In the genomic region with DNA sequence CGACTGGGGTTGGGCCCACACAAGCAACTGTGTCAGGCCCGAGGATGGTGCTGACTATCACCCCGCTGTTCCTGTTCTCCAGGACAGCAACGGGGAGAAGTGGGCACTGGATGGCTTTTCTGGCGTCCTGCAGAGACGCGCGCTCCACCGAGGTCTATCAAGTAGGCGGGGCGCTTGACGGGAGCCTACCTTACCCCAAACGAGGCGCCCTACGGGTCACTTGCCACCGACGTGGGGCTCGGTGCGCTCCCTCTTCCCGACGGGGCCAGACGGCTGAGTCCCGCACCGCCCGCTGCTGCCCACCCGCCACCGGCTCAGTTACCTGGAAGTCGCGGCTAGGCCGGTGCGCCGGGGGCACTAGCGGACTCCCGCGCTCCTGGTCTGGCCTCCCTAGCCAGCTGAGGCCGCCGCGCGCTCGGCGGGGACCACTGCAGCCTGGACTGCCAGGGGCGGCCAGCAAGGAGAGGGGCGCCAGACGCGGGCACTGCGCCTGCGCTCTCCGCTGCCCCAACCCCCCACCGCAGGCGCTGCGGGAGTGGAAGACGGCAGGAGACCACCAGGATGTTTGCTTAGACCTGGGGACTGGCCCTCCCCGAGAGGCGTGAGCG, we compare ENCODE assay signal across 8 mouse cellular contexts. TPM values are rescaled to one million over a fixed set of nuclear protein-coding genes. Genes with fewer than 3 reads are reported as not detected.
DNase-seq lines count a peak whose midpoint lies in the region; ATAC-seq and TF ChIP-seq lines count a peak whose summit lies in the region.

A gene (minus strand): TSS at position 465 of the 608 bp plus-strand sequence.

- no peaks in the 10 kb centered on the region for H3K9me3 ChIP-seq in heart, embryonic 10.5 days
- H3K9me3 ChIP-seq in kidney, embryonic 14.5 days (ENCODE audit: control insufficient read depth, low read length) = no peaks in the 10 kb centered on the region
- no peaks in the 10 kb centered on the region for H3K9me3 ChIP-seq in midbrain, embryonic 15.5 days

- peak within 1 kb of the TSS; percentile 70 for H3K9ac ChIP-seq in kidney, embryonic 14.5 days (ENCODE audit: low read depth, low read length)
- H3K9ac ChIP-seq in liver, adult 2 months (ENCODE audit: low read depth, low read length) = peak within 1 kb of the TSS; percentile 72
- H3K9ac ChIP-seq in midbrain, embryonic 15.5 days = peak within 1 kb of the TSS; percentile 49

- peak; percentile 90 for ATAC-seq in kidney, embryonic 14.5 days (ENCODE audit: low FRiP score, low TSS enrichment)
- peak; percentile 94 for ATAC-seq in midbrain, embryonic 15.5 days (replicated peaks)

- no peaks in the 10 kb centered on the region for H3K36me3 ChIP-seq in heart, embryonic 10.5 days
- no peaks in the 10 kb centered on the region for H3K36me3 ChIP-seq in kidney, embryonic 14.5 days (ENCODE audit: control insufficient read depth, insufficient read depth, low read length)
- H3K36me3 ChIP-seq in liver, adult 2 months (ENCODE audit: control insufficient read depth, insufficient read depth, low read length) = no peaks in the 10 kb centered on the region
- H3K36me3 ChIP-seq in midbrain, embryonic 15.5 days (replicated peaks) = no peaks in the 10 kb centered on the region

- peak within 1 kb of the TSS; percentile 88 for H3K27ac ChIP-seq in heart, embryonic 10.5 days
- no peak within 1 kb of the TSS for H3K27ac ChIP-seq in kidney, embryonic 14.5 days (ENCODE audit: low read depth, low read length)
- H3K27ac ChIP-seq in liver, adult 2 months (replicated peaks; ENCODE audit: insufficient read depth, low read depth, low read length) = no peak within 1 kb of the TSS
- H3K27ac ChIP-seq in midbrain, embryonic 15.5 days = peak within 1 kb of the TSS; percentile 61

- peak; percentile 14 to 42 for DNase-seq in urinary bladder, adult 18-20 months (ENCODE audit: low spot score in 2 of 2)
- DNase-seq in urinary bladder, postnatal 10 days (ENCODE audit: low spot score) = no peak
- peak; percentile 83 for DNase-seq in embryo, embryonic 10.5 days (ENCODE audit: low spot score)
- DNase-seq in heart, embryonic 10.5 days (ENCODE audit: low spot score) = peak; percentile 80
- no peak for DNase-seq in liver, adult 2 months (ENCODE audit: extremely low read depth, low read depth, low spot score)
- peak; percentile 40 for DNase-seq in testis, postnatal 14 days (ENCODE audit: low spot score)

- peaks cover 11% of the 10 kb centered on the region for H3K4me1 ChIP-seq in heart, embryonic 10.5 days
- H3K4me1 ChIP-seq in kidney, embryonic 14.5 days (ENCODE audit: control insufficient read depth, insufficient read depth, low read length) = no peaks in the 10 kb centered on the region
- H3K4me1 ChIP-seq in liver, adult 2 months (ENCODE audit: control insufficient read depth, insufficient read depth, low read length) = peaks cover 2% of the 10 kb centered on the region; the same call in 1 of the 2 replicates
- H3K4me1 ChIP-seq in midbrain, embryonic 15.5 days = peaks cover 16% of the 10 kb centered on the region

- H3K4me3 ChIP-seq in heart, embryonic 10.5 days = peak within 1 kb of the TSS; percentile 84
- H3K4me3 ChIP-seq in kidney, embryonic 14.5 days (ENCODE audit: low read length) = peak within 1 kb of the TSS; percentile 70
- H3K4me3 ChIP-seq in liver, adult 2 months (ENCODE audit: insufficient read depth, low read depth, low read length) = peak within 1 kb of the TSS; percentile 86
- H3K4me3 ChIP-seq in midbrain, embryonic 15.5 days = peak within 1 kb of the TSS; percentile 54

- no peak for TF ChIP-seq POLR2A in liver, adult 2 months (IDR thresholded peaks at IDR 0.05; ENCODE audit: extremely low read depth, insufficient read depth, low read length)

- no peaks in the 10 kb centered on the region for H3K79me2 ChIP-seq in liver, adult 2 months (ENCODE audit: control insufficient read depth, insufficient read depth, low read length)

- H3K27me3 ChIP-seq in heart, embryonic 10.5 days (ENCODE audit: insufficient read depth, poor library complexity, severe bottlenecking) = no peaks in the 10 kb centered on the region
- H3K27me3 ChIP-seq in kidney, embryonic 14.5 days (ENCODE audit: control insufficient read depth, insufficient read depth, low read length) = no peaks in the 10 kb centered on the region
- no peaks in the 10 kb centered on the region for H3K27me3 ChIP-seq in liver, adult 2 months (ENCODE audit: control insufficient read depth, insufficient read depth, low read length)
- no peaks in the 10 kb centered on the region for H3K27me3 ChIP-seq in midbrain, embryonic 15.5 days (replicated peaks)

- H3K4me2 ChIP-seq in kidney, embryonic 14.5 days (replicated peaks; ENCODE audit: low read depth, low read length) = peak within 1 kb of the TSS; percentile 97
- H3K4me2 ChIP-seq in midbrain, embryonic 15.5 days = peak within 1 kb of the TSS; percentile 67

- WGBS in heart, embryonic 10.5 days = under 1% methylated on average over 55 of the region's 55 CpGs
- under 1% methylated on average over 54 of the region's 55 CpGs for WGBS in kidney, embryonic 14.5 days
- WGBS in liver, adult 2 months = under 1% methylated on average over 55 of the region's 55 CpGs
- under 1% methylated on average over 55 of the region's 55 CpGs for WGBS in midbrain, embryonic 15.5 days

- TF ChIP-seq CTCF in liver, adult 2 months (IDR thresholded peaks at IDR 0.05; ENCODE audit: low read depth, low read length) = no peak

RNA-seq across cellular contexts. Expression of the gene that starts here (rescaled TPM):
- 9.0 and 11.0 TPM in 2 replicates for polyA plus RNA-seq in heart, embryonic 10.5 days (2016; fragmentation: Nextera tagmentation; extraction: Ambion mirVana)
- 5.2 and 5.6 TPM in 2 replicates for polyA plus RNA-seq in kidney, embryonic 14.5 days (2014; fragmentation: Nextera tagmentation; extraction: Ambion mirVana)
- 0.65 and 0.74 TPM in 2 replicates for total RNA-seq in liver, adult 2 months (2014; rRNA removed)
- 0.09 TPM in 1 of 2 replicates, not detected in the other for polyA plus RNA-seq in liver, adult 2 months (2012; rRNA removed)
- polyA plus RNA-seq in midbrain, embryonic 15.5 days (2015; fragmentation: Nextera tagmentation; extraction: Ambion mirVana) = 17.6 and 18.1 TPM in 2 replicates

Comparison
In these comparisons a context has a peak if more than half of its experiments do, and no peak if none do; other contexts are left out.
1. DNase-seq: peak in urinary bladder, adult 18-20 months (2 of 2), embryo, embryonic 10.5 days (single experiment), heart, embryonic 10.5 days (single experiment) and testis, postnatal 14 days (single experiment); none in urinary bladder, postnatal 10 days (single experiment) and liver, adult 2 months (single experiment).
2. H3K27ac ChIP-seq: peak in heart, embryonic 10.5 days (single experiment) and midbrain, embryonic 15.5 days (single experiment); none in kidney, embryonic 14.5 days (single experiment) and liver, adult 2 months (single experiment).
3. Peak in every context shown above with its lines, with median percentiles within 50 percentile points of each other: H3K4me3 ChIP-seq and H3K9ac ChIP-seq.